In genomic region chr2:4568967-4569366, GRCm38 (mm10) we compare ENCODE assay signal across 13 mouse cellular contexts.
DNase-seq lines count a peak whose midpoint lies in the region; ATAC-seq and TF ChIP-seq lines count a peak whose summit lies in the region.
"Had no signal": no experiment of that assay in that cellular context is flagged by ENCODE, and none has a peak within 500 bp of the region (broad histone marks: within the 10 kb centered on the region; RNA-seq: fewer than 3 reads in every experiment).

No protein-coding gene starts in this region.

- no peak for ATAC-seq in lung, embryonic 15.5 days (ENCODE audit: borderline replicate concordance, extremely low read depth, low FRiP score, low TSS enrichment)
- peak; percentile 29; the same call in 1 of the 2 replicates for ATAC-seq in neural tube, embryonic 14.5 days (ENCODE audit: low read depth)
- ATAC-seq: intestine, embryonic 16.5 days; midbrain, embryonic 16.5 days had no signal

- H3K4me3 ChIP-seq in lung, embryonic 15.5 days, result no peak overlapping the region
- no peak overlapping the region for H3K4me3 ChIP-seq in lung, adult 2 months (replicated peaks; ENCODE audit: extremely low read depth, low read depth, low read length)
- H3K4me3 ChIP-seq in neural tube, embryonic 14.5 days (ENCODE audit: low read depth, low read length), result no peak overlapping the region
- H3K4me3 ChIP-seq: left cerebral cortex, adult 2 months had no signal

- DNase-seq in heart, adult 18-20 months, result peak; percentile 50 to 58
- no peak for DNase-seq in heart, postnatal 25 days (ENCODE audit: low spot score)
- DNase-seq in lung, adult 2 months, result no peak
- DNase-seq in fat pad, adult 2 months (ENCODE audit: extremely low read depth, low read depth, low spot score), result peak; percentile 56
- no peak for DNase-seq in ovary, adult 18-20 months (ENCODE audit: low spot score)
- DNase-seq in layer of hippocampus, postnatal 14 days (ENCODE audit: low spot score in 2 of 2), result no peak
- DNase-seq: right cerebral cortex, postnatal 25 days; thymus, adult 2 months had no signal

- intact Hi-C loops in heart, postnatal 25 days (cut with DNase I), result no loop called here

- no peak overlapping the region for H3K4me2 ChIP-seq in lung, embryonic 15.5 days
- H3K4me2 ChIP-seq in neural tube, embryonic 14.5 days (ENCODE audit: low read depth, low read length), result no peak overlapping the region

- peaks cover 45% of the 10 kb centered on the region for H3K36me3 ChIP-seq in lung, embryonic 15.5 days
- H3K36me3 ChIP-seq in neural tube, embryonic 14.5 days (ENCODE audit: control insufficient read depth, insufficient read depth, low read length), result peaks cover 28% of the 10 kb centered on the region

- no peak for TF ChIP-seq POLR2A in lung, adult 2 months (IDR thresholded peaks at IDR 0.05; ENCODE audit: borderline replicate concordance, extremely low read depth, low read depth, low read length)

- H3K4me1 ChIP-seq in lung, embryonic 15.5 days, result peaks cover 64% of the 10 kb centered on the region
- H3K4me1 ChIP-seq in lung, adult 2 months (ENCODE audit: control insufficient read depth, insufficient read depth, low read length), result peaks cover 24% of the 10 kb centered on the region
- H3K4me1 ChIP-seq in neural tube, embryonic 14.5 days (ENCODE audit: control insufficient read depth, insufficient read depth, low read length), result no peaks in the 10 kb centered on the region

- TF ChIP-seq CTCF in lung, adult 2 months (IDR thresholded peaks at IDR 0.05; ENCODE audit: insufficient read depth, low read length), result no peak

- H3K9ac ChIP-seq in lung, embryonic 15.5 days, result no peak overlapping the region
- no peak overlapping the region for H3K9ac ChIP-seq in neural tube, embryonic 14.5 days (replicated peaks; ENCODE audit: low read depth, low read length)

- H3K27ac ChIP-seq in lung, embryonic 15.5 days, result peak overlapping the region; percentile 39
- no peak overlapping the region for H3K27ac ChIP-seq in neural tube, embryonic 14.5 days (ENCODE audit: low read depth, low read length)
- H3K27ac ChIP-seq: left cerebral cortex, adult 2 months had no signal

- H3K27me3 ChIP-seq in lung, embryonic 15.5 days, result no peaks in the 10 kb centered on the region
- no peaks in the 10 kb centered on the region for H3K27me3 ChIP-seq in neural tube, embryonic 14.5 days (ENCODE audit: control insufficient read depth, insufficient read depth, low read length)

- WGBS in lung, embryonic 15.5 days, result 65% methylated on average over 5 of the region's 5 CpGs
- WGBS in lung, adult 2 months, result 37% methylated on average over 5 of the region's 5 CpGs
- 82% methylated on average over 5 of the region's 5 CpGs for WGBS in neural tube, embryonic 14.5 days

- H3K9me3 ChIP-seq in lung, embryonic 15.5 days, result no peaks in the 10 kb centered on the region
- no peaks in the 10 kb centered on the region for H3K9me3 ChIP-seq in neural tube, embryonic 14.5 days (ENCODE audit: control insufficient read depth, low read length)

Comparison
In these comparisons a context has a peak if more than half of its experiments do, and no peak if none do; other contexts are left out.
1. DNase-seq: peak in heart, adult 18-20 months (2 of 2) and fat pad, adult 2 months (single experiment); none in heart, postnatal 25 days (single experiment), lung, adult 2 months (single experiment), ovary, adult 18-20 months (single experiment) and layer of hippocampus, postnatal 14 days (0 of 2).